In genomic region chr13:54385008-54386004, GRCm38 (mm10) we compare ENCODE assay signal across 12 mouse cellular contexts. TPM values are rescaled to one million over a fixed set of nuclear protein-coding genes. Genes with fewer than 3 reads are reported as not detected.
DNase-seq lines count a peak whose midpoint lies in the region; ATAC-seq lines count a peak whose summit lies in the region.
"Had no signal": no experiment of that assay in that cellular context is flagged by ENCODE, and none has a peak within 500 bp of the region (broad histone marks: within the 10 kb centered on the region; RNA-seq: fewer than 3 reads in every experiment).

No protein-coding gene starts in this region.

- H3K4me2 ChIP-seq in heart, embryonic 13.5 days, result peak overlapping the region; percentile 51
- peak overlapping the region; percentile 42 for H3K4me2 ChIP-seq in lung, embryonic 16.5 days (ENCODE audit: low read depth, low read length)
- H3K4me2 ChIP-seq in forebrain, embryonic 15.5 days (replicated peaks), result no peak overlapping the region
- peak overlapping the region; percentile 25 for H3K4me2 ChIP-seq in neural tube, embryonic 12.5 days (replicated peaks)

- no peak for ATAC-seq in heart, embryonic 13.5 days (ENCODE audit: extremely low read depth, insufficient number of reproducible peaks, low FRiP score, low TSS enrichment)
- peak; percentile 32; the same call in 1 of the 2 replicates for ATAC-seq in lung, embryonic 16.5 days (ENCODE audit: low read depth)
- no peak for ATAC-seq in forebrain, embryonic 15.5 days (replicated peaks)
- no peak for ATAC-seq in neural tube, embryonic 12.5 days (ENCODE audit: low FRiP score, low read depth)

- H3K4me3 ChIP-seq in heart, embryonic 13.5 days, result peak overlapping the region; percentile 18; the same call in 1 of the 2 replicates
- peak overlapping the region; percentile 13 for H3K4me3 ChIP-seq in lung, embryonic 16.5 days (ENCODE audit: low read length)
- no peak overlapping the region for H3K4me3 ChIP-seq in forebrain, embryonic 15.5 days
- no peak overlapping the region for H3K4me3 ChIP-seq in neural tube, embryonic 12.5 days
- H3K4me3 ChIP-seq: gastrocnemius, adult 2 months had no signal

- peaks cover 22% of the 10 kb centered on the region for H3K4me1 ChIP-seq in heart, embryonic 13.5 days
- H3K4me1 ChIP-seq in lung, embryonic 16.5 days (replicated peaks; ENCODE audit: control insufficient read depth, insufficient read depth, low read length), result peaks cover 22% of the 10 kb centered on the region
- peaks cover 50% of the 10 kb centered on the region for H3K4me1 ChIP-seq in forebrain, embryonic 15.5 days
- H3K4me1 ChIP-seq in neural tube, embryonic 12.5 days, result peaks cover 18% of the 10 kb centered on the region; the same call in 1 of the 2 replicates

- WGBS in heart, embryonic 13.5 days, result 32% methylated on average over 19 of the region's 19 CpGs
- 20% methylated on average over 19 of the region's 19 CpGs for WGBS in lung, embryonic 16.5 days
- WGBS in forebrain, embryonic 15.5 days, result 52% methylated on average over 19 of the region's 19 CpGs
- WGBS in neural tube, embryonic 12.5 days, result 48% methylated on average over 19 of the region's 19 CpGs

- no peaks in the 10 kb centered on the region for H3K36me3 ChIP-seq in heart, embryonic 13.5 days
- H3K36me3 ChIP-seq in lung, embryonic 16.5 days (ENCODE audit: control insufficient read depth, insufficient read depth, low read length), result no peaks in the 10 kb centered on the region
- 0 out of 2 replicates have a peak, but pooled peaks cover 4% of the 10 kb centered on the region for H3K36me3 ChIP-seq in forebrain, embryonic 15.5 days
- H3K36me3 ChIP-seq in neural tube, embryonic 12.5 days, result peaks cover under 1% of the 10 kb centered on the region; the same call in 1 of the 2 replicates

- no peak for DNase-seq in heart, adult 8-10 months (ENCODE audit: low spot score)
- no peak for DNase-seq in lung, adult 18-20 months
- DNase-seq in urinary bladder, postnatal 36 days (ENCODE audit: low spot score in 2 of 2), result no peak
- no peak for DNase-seq in thymus, postnatal 0 days (ENCODE audit: low spot score)
- DNase-seq: gastrocnemius, adult 2 months; kidney, postnatal 10 days; right cerebral cortex, postnatal 14 days; thymus, postnatal 14 days had no signal

- H3K9ac ChIP-seq in heart, embryonic 13.5 days, result peak overlapping the region; percentile 28; the same call in 1 of the 2 replicates
- H3K9ac ChIP-seq in lung, embryonic 16.5 days (ENCODE audit: low read length), result 0 out of 2 replicates have a peak overlapping the region, but pooled peaks have one; percentile 4
- peak overlapping the region; percentile 8; the same call in 1 of the 2 replicates for H3K9ac ChIP-seq in forebrain, embryonic 15.5 days (replicated peaks)
- H3K9ac ChIP-seq in neural tube, embryonic 12.5 days, result 0 out of 2 replicates have a peak overlapping the region, but pooled peaks have one; percentile 17

- no peak overlapping the region for H3K27ac ChIP-seq in heart, embryonic 13.5 days (replicated peaks)
- no peak overlapping the region for H3K27ac ChIP-seq in lung, embryonic 16.5 days (ENCODE audit: low read length)
- peak overlapping the region; percentile 59 for H3K27ac ChIP-seq in forebrain, embryonic 15.5 days (replicated peaks)
- H3K27ac ChIP-seq in neural tube, embryonic 12.5 days, result no peak overlapping the region
- H3K27ac ChIP-seq: gastrocnemius, adult 2 months had no signal

- H3K27me3 ChIP-seq in heart, embryonic 13.5 days (replicated peaks), result peaks cover 42% of the 10 kb centered on the region
- no peaks in the 10 kb centered on the region for H3K27me3 ChIP-seq in lung, embryonic 16.5 days (ENCODE audit: control insufficient read depth, insufficient read depth, low read depth, low read length)
- H3K27me3 ChIP-seq in forebrain, embryonic 15.5 days, result no peaks in the 10 kb centered on the region
- no peaks in the 10 kb centered on the region for H3K27me3 ChIP-seq in neural tube, embryonic 12.5 days (replicated peaks)

- H3K9me3 ChIP-seq in heart, embryonic 13.5 days, result no peaks in the 10 kb centered on the region
- no peaks in the 10 kb centered on the region for H3K9me3 ChIP-seq in lung, embryonic 16.5 days (ENCODE audit: control insufficient read depth, low read length)
- H3K9me3 ChIP-seq in forebrain, embryonic 15.5 days, result no peaks in the 10 kb centered on the region
- no peaks in the 10 kb centered on the region for H3K9me3 ChIP-seq in neural tube, embryonic 12.5 days

RNA-seq across cellular contexts. Expression of gene Cplx2, which starts 14.2 kb away (rescaled TPM):
- 2.2 and 2.9 TPM in 2 replicates for polyA plus RNA-seq in heart, embryonic 13.5 days (2015; fragmentation: Nextera tagmentation; extraction: Ambion mirVana)
- 1 to 10 TPM; 2.0 to 3.0 (median 2.5) TPM for total RNA-seq in heart, adult 8-10 months (2022)
- 5.0 and 5.3 TPM in 2 replicates for polyA plus RNA-seq in lung, embryonic 16.5 days (2015; fragmentation: Nextera tagmentation; extraction: Ambion mirVana)
- polyA plus RNA-seq in forebrain, embryonic 15.5 days (2015; fragmentation: Nextera tagmentation; extraction: Ambion mirVana), result 26.8 and 30.2 TPM in 2 replicates
- polyA plus RNA-seq in neural tube, embryonic 12.5 days (2016; fragmentation: Nextera tagmentation; extraction: Ambion mirVana), result 13.6 and 15.4 TPM in 2 replicates
- polyA plus RNA-seq in thymus, postnatal 0 days (2015; fragmentation: Nextera tagmentation; extraction: Ambion mirVana), result 0.49 and 0.50 TPM in 2 replicates

Comparison
In these comparisons a context has a peak if more than half of its experiments do, and no peak if none do; other contexts are left out.
1. H3K4me3 ChIP-seq: peak in heart, embryonic 13.5 days (single experiment) and lung, embryonic 16.5 days (single experiment); none in forebrain, embryonic 15.5 days (single experiment) and neural tube, embryonic 12.5 days (single experiment).
2. Peak in every context shown above with its lines, with median percentiles within 50 percentile points of each other: H3K9ac ChIP-seq.